Mouse (Mus musculus) midbrain, embryonic 13.5 days (tissue): ENCODE measurements around the gene Grik4. TPM values are rescaled to one million over a fixed set of nuclear protein-coding genes. Genes with fewer than 3 reads are reported as not detected.
A peak's percentile ranks its signal among the peaks of the same experiment; 100 is the strongest.

Experiments used
- ATAC-seq: fragments of 200-750 bp; cut with Nextera tagmentation; 2 replicates; pipeline ENCODE4 v1.8.0; 2017; ENCODE audit warnings: mild to moderate bottlenecking, moderate TSS enrichment, moderate library complexity
- H3K27ac ChIP-seq: fragments of 300-500 bp; sonication (generic); 2 replicates; pipeline ENCODE4 v1.5.1; 2015; ENCODE audit warnings: inconsistent platforms, mild to moderate bottlenecking, moderate library complexity
- H3K27me3 ChIP-seq: fragments of 300-500 bp; sonication (generic); 2 replicates; pipeline ENCODE4 v1.6.1; 2015; ENCODE audit warnings: mild to moderate bottlenecking, inconsistent platforms
- H3K36me3 ChIP-seq: fragments of 300-500 bp; sonication (generic); 2 replicates; pipeline ENCODE4 v1.6.1; 2015; ENCODE audit warnings: mild to moderate bottlenecking, inconsistent platforms
- H3K4me1 ChIP-seq: fragments of 300-500 bp; sonication (generic); replicated peaks from 2 replicates; pipeline ENCODE4 v1.6.1; 2015; ENCODE audit warnings: inconsistent platforms
- H3K4me2 ChIP-seq: fragments of 300-500 bp; sonication (generic); replicated peaks from 2 replicates; pipeline ENCODE4 v1.6.1; 2015; ENCODE audit warnings: moderate library complexity, mild to moderate bottlenecking, inconsistent platforms
- H3K4me3 ChIP-seq: fragments of 300-500 bp; sonication (generic); replicated peaks from 2 replicates; pipeline ENCODE4 v1.5.1; 2015; ENCODE audit warnings: mild to moderate bottlenecking, inconsistent platforms
- H3K9ac ChIP-seq: fragments of 300-500 bp; sonication (generic); replicated peaks from 2 replicates; pipeline ENCODE4 v1.6.1; 2015; ENCODE audit warnings: mild to moderate bottlenecking, inconsistent platforms
- H3K9me3 ChIP-seq: fragments of 300-500 bp; sonication (generic); 2 replicates; pipeline ENCODE4 v1.6.1; 2016; ENCODE audit warnings: mild to moderate bottlenecking, inconsistent platforms
- WGBS: fragments of 180-500 bp; shearing (Covaris S2); methylation state at CpG from one replicate; pipeline ENCODE4 v1.1.7; 2015; 5-methylcytosine and 5-hydroxymethylcytosine counted together
- polyA plus RNA-seq: library from polyadenylated mRNA; unstranded; fragments of >200 nt; fragmentation: Nextera tagmentation; extraction: Ambion mirVana; gene quantifications from 2 replicates; pipeline ENCODE4 v1.2.1, GENCODE M21; 2015

The Grik4 gene
- polyA plus RNA-seq, 1 experiment from 2014 or later, result 6.8 TPM

DNA sequence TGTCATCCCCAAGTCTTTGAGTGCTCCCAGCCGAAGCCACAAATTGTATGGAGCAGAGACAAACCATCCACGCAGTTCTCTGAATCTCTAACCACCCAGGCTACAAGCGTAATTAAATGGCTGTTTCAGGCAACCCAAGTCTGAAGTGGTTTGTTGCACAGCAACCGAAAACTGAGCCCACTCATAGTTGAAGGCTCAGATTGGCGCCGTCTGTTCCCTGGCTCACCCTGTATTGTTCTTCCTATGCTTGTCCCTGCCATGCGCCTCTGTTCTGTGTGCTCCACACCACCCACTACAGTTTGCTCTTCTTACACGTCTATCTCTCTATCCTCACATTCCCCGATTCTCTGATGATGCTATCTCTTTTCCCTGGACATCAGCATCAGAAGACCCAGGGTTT, 452.5 kb downstream of the Grik4 start:
- Histone ChIP-seq H3K4me2 (no peak overlapping the region), H3K9me3 (no peaks in the 10 kb centered on the region), H3K4me3 (no peak overlapping the region), H3K27me3 (no peaks in the 10 kb centered on the region), H3K4me1 (no peaks in the 10 kb centered on the region), H3K9ac (no peak overlapping the region), H3K36me3 (no peaks in the 10 kb centered on the region), H3K27ac (no peak overlapping the region)
- WGBS, result 74% methylated on average over 9 of the region's 9 CpGs
- ATAC-seq, result no peak

GRCm38 (mm10) chr9:42490589-42491382, 453.5 kb downstream of the Grik4 start:
- 86% methylated on average over 16 of the region's 16 CpGs for WGBS
- Histone ChIP-seq H3K4me3 (no peak overlapping the region), H3K9me3 (no peaks in the 10 kb centered on the region), H3K4me1 (no peaks in the 10 kb centered on the region), H3K4me2 (no peak overlapping the region), H3K27me3 (no peaks in the 10 kb centered on the region), H3K27ac (no peak overlapping the region), H3K36me3 (no peaks in the 10 kb centered on the region), H3K9ac (no peak overlapping the region)
- no peak for ATAC-seq

DNA sequence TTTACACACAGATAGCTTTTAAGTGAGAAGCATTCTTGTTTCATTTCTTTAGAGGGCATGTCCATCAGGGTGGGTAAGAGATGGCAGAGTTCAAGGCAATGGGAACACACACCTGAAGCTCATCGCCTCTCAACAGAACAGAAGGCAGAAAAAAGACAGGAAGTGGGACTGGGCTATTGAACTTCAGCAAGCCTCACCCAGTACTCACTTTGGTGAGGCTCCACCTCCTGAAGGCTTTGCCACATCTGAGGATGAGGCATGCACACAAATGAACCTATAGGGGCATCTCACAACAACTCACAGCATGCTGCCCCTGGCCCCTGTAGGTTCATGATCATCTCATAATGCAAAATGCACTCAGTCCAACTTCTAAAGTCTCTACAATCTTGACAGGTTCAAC, 456.2 kb downstream of the Grik4 start:
- ATAC-seq, result no peak
- 95% methylated on average over 1 of the region's 1 CpGs for WGBS
- no peak overlapping the region for H3K27ac ChIP-seq

DNA sequence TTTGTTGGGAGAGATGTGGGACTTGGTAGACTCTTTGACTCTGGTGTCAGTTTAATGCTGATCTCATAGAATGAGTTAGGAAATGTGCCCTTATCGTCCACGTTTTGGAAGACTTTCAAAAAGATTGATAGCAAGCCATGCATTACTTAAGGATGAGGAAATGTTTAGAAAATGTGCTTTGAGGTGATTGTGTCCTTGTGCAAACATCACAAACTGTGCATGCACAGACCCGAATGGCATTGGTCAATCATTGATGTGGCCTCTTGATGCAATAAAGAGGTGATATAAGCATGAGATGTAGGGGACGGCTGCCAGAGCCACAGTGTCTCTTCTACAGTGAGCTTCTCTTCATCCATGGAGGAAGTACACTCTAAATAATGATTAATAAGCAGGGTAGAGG, 457.4 kb downstream of the Grik4 start:
- ATAC-seq, result no peak
- no peak overlapping the region for H3K4me2 ChIP-seq
- no peak overlapping the region for H3K9ac ChIP-seq
- H3K4me1 ChIP-seq, result no peaks in the 10 kb centered on the region
- no peak overlapping the region for H3K27ac ChIP-seq
- H3K27me3 ChIP-seq, result no peaks in the 10 kb centered on the region
- 84% methylated on average over 4 of the region's 4 CpGs for WGBS
- H3K4me3 ChIP-seq, result no peak overlapping the region
- no peaks in the 10 kb centered on the region for H3K36me3 ChIP-seq
- no peaks in the 10 kb centered on the region for H3K9me3 ChIP-seq

More for the DNA sequence above, 456.2 kb downstream of the Grik4 start:
- Histone ChIP-seq H3K4me1 (no peaks in the 10 kb centered on the region), H3K4me2 (no peak overlapping the region), H3K9me3 (no peaks in the 10 kb centered on the region), H3K27me3 (no peaks in the 10 kb centered on the region), H3K36me3 (no peaks in the 10 kb centered on the region), H3K9ac (no peak overlapping the region), H3K4me3 (no peak overlapping the region)

DNA sequence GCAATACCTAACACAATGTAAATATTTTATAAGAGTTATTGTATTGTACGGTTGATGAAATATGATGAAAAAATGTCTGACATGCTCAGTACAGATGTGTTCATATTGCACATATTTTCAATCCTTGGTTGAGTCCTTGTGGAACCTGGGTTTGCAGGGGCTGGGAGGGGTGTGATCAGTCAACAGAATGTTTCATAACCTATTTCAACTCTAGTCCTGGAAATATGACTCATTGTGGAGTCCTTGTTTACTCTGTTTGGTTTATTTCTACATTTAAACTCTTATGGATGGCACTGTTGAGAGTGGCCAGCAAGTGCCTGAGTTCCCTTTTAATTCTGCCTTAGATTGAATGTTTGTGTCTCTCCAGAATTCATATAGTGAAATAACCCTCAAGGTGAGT, 459.6 kb downstream of the Grik4 start:
- Histone ChIP-seq H3K27me3 (no peaks in the 10 kb centered on the region), H3K9me3 (no peaks in the 10 kb centered on the region), H3K4me2 (no peak overlapping the region), H3K4me3 (no peak overlapping the region), H3K9ac (no peak overlapping the region), H3K36me3 (no peaks in the 10 kb centered on the region), H3K4me1 (no peaks in the 10 kb centered on the region), H3K27ac (no peak overlapping the region)
- WGBS, result 94% methylated on average over 1 of the region's 1 CpGs
- no peak for ATAC-seq

- Histone ChIP-seq H3K4me2 (no peak overlapping the region), H3K9ac (no peak overlapping the region), H3K36me3 (no peaks in the 10 kb centered on the region), H3K27ac (no peak overlapping the region), H3K9me3 (no peaks in the 10 kb centered on the region), H3K4me3 (no peak overlapping the region), H3K27me3 (no peaks in the 10 kb centered on the region), H3K4me1 (no peaks in the 10 kb centered on the region)
- WGBS, result 95% methylated on average over 1 of the region's 1 CpGs
- ATAC-seq, result no peak
Observed at GRCm38 (mm10) chr9:42482944-42483343, 461.3 kb downstream of the Grik4 start.

DNA sequence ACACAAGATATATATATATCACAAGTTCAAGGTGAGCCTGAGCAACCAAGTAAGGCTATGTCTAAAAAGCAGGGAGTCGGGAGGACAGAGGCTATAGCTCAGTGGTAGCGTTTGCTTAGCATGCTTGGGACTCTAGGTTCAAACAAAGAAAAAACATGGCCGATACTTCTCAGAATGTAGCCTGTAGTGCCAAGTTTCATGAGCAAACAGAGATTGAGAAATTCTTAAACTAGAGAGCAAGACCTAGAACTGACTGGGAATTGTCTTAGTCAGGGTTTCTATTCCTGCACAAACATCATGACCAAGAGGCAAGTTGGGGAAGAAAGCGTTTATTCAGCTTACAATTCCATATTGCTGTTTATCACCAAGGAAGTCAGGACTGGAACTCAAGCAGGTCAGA, 468.1 kb downstream of the Grik4 start:
- 87% methylated on average over 4 of the region's 4 CpGs for WGBS
- H3K36me3 ChIP-seq, result no peaks in the 10 kb centered on the region
- H3K9ac ChIP-seq, result no peak overlapping the region
- no peaks in the 10 kb centered on the region for H3K27me3 ChIP-seq
- H3K4me2 ChIP-seq, result no peak overlapping the region
- peaks cover 10% of the 10 kb centered on the region for H3K4me1 ChIP-seq
- no peaks in the 10 kb centered on the region for H3K9me3 ChIP-seq
- H3K27ac ChIP-seq, result no peak overlapping the region
- H3K4me3 ChIP-seq, result no peak overlapping the region
- ATAC-seq, result no peak

DNA sequence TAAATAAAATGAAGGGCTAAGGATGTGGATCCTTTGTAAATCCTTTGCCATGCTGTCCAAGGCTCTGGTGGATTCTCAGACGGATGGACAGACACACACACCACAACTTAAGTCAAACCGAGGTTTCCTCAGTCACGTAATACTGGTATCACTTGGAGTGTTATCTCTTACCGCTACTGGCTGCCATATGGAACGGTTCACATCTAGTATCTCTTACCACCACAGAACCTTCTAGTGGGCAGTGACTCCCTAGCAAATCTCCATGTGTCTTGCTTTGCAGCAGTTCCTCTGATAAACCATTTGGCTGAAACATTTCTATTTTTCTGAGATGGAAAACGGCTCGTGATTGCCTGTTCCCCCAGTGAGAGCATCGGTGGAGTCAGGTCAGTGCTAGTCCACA, 470.0 kb downstream of the Grik4 start:
- peaks cover 23% of the 10 kb centered on the region for H3K4me1 ChIP-seq
- H3K4me2 ChIP-seq, result no peak overlapping the region
- peaks cover 6% of the 10 kb centered on the region; the same call in 1 of the 2 replicates for H3K36me3 ChIP-seq
- H3K9ac ChIP-seq, result no peak overlapping the region
- H3K4me3 ChIP-seq, result no peak overlapping the region
- WGBS, result 90% methylated on average over 8 of the region's 8 CpGs
- no peak for ATAC-seq
- H3K27ac ChIP-seq, result no peak overlapping the region
- no peaks in the 10 kb centered on the region for H3K27me3 ChIP-seq
- no peaks in the 10 kb centered on the region for H3K9me3 ChIP-seq

DNA sequence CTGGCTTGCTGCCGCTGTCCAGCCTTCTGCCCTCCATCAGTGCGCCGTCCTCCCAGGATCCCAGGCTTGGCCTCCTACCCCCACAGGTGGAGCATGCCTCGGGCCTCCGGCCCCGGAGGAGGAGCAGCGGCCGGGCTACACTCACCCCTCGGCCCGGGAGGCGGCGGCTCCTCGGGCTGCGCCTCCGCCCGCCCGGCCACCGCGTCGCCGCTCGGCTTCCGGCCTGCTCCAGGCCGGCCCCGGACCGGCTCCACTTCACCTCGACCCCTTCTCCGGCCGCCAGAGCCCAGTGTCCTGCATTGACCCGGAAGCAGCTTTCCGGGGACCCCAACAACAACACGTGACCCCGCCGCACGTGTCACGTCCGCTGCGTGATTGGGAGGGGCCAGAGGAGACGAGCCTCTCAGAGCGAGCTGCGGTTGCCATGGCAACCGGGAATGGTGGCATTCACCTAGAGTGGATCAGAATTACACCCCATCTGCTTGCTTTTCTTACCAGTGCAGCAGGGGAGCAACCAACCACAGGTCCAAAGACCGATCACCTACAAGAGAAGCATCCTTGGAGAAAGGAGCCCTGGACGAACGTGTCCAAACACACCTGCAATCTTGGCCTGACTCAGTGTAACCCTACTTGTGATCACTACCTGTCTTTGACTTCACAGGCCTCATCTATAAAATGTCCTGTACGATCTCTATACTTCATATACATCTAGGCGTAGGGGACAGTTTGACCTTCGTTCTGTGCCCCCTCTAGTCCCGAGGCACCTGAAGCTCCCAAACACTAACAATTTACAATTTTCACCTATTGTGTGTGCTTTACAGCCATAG, 472.2 kb downstream of the Grik4 start:
- Histone ChIP-seq H3K9me3 (no peaks in the 10 kb centered on the region), H3K4me3 (peak overlapping the region; percentile 85), H3K9ac (peak overlapping the region; percentile 83), H3K4me1 (peaks cover 30% of the 10 kb centered on the region), H3K36me3 (peaks cover 7% of the 10 kb centered on the region; the same call in 1 of the 2 replicates), H3K27me3 (no peaks in the 10 kb centered on the region), H3K27ac (peak overlapping the region; percentile 79), H3K4me2 (peak overlapping the region; percentile 87)
- WGBS, result 7% methylated on average over 38 of the region's 49 CpGs
- ATAC-seq, result peak; percentile 95

GRCm38 (mm10) chr9:42471214-42471613, 473.1 kb downstream of the Grik4 start:
- no peak for ATAC-seq
- Histone ChIP-seq H3K4me1 (peaks cover 30% of the 10 kb centered on the region), H3K9ac (peak overlapping the region; percentile 83), H3K4me2 (peak overlapping the region; percentile 87), H3K4me3 (peak overlapping the region; percentile 85), H3K27ac (no peak overlapping the region), H3K27me3 (no peaks in the 10 kb centered on the region), H3K9me3 (no peaks in the 10 kb centered on the region), H3K36me3 (peaks cover 9% of the 10 kb centered on the region; the same call in 1 of the 2 replicates)
- WGBS, result 49% methylated on average over 4 of the region's 4 CpGs

- no peak overlapping the region for H3K27ac ChIP-seq
- H3K36me3 ChIP-seq, result peaks cover 9% of the 10 kb centered on the region; the same call in 1 of the 2 replicates
- ATAC-seq, result no peak
- no peaks in the 10 kb centered on the region for H3K9me3 ChIP-seq
- no peak overlapping the region for H3K4me3 ChIP-seq
- WGBS, result 96% methylated on average over 15 of the region's 15 CpGs
- peaks cover 30% of the 10 kb centered on the region for H3K4me1 ChIP-seq
- H3K27me3 ChIP-seq, result no peaks in the 10 kb centered on the region
- no peak overlapping the region for H3K9ac ChIP-seq
- H3K4me2 ChIP-seq, result no peak overlapping the region
Observed at GRCm38 (mm10) chr9:42469323-42469722, 475.0 kb downstream of the Grik4 start.

GRCm38 (mm10) chr9:42468360-42468759, 475.9 kb downstream of the Grik4 start:
- WGBS, result 95% methylated on average over 5 of the region's 5 CpGs
- Histone ChIP-seq H3K9me3 (no peaks in the 10 kb centered on the region), H3K9ac (no peak overlapping the region), H3K36me3 (peaks cover 9% of the 10 kb centered on the region; the same call in 1 of the 2 replicates), H3K4me3 (no peak overlapping the region), H3K27me3 (no peaks in the 10 kb centered on the region), H3K4me2 (no peak overlapping the region), H3K4me1 (peaks cover 37% of the 10 kb centered on the region), H3K27ac (no peak overlapping the region)
- no peak for ATAC-seq
